Mouse (Mus musculus) testis, adult 2 months (tissue): Measurements from ENCODE around the gene Ddx31.

Experiments used
- CTCF ChIP-seq: fragments of 200-500 bp; IDR thresholded peaks from 2 replicates; pipeline ENCODE4 v1.5.1; 2012; ENCODE audit warnings: low read depth, mild to moderate bottlenecking, inconsistent platforms, low read length, moderate library complexity; ENCODE audit not compliant: control insufficient read depth, insufficient read depth, insufficient replicate concordance
- POLR2A ChIP-seq: fragments of 200-500 bp; IDR thresholded peaks from 2 replicates; pipeline ENCODE4 v1.6.1; 2012; ENCODE audit warnings: low read depth, mild to moderate bottlenecking, inconsistent platforms, low read length, moderate library complexity; ENCODE audit not compliant: control insufficient read depth

- TF ChIP-seq POLR2A (no peak), CTCF (no peak)
Measured at GRCm38 (mm10) chr2:28818866-28819265, 21.3 kb upstream of the Ddx31 start.
